Mouse (Mus musculus) thymus, postnatal 0 days (tissue): Measurements from ENCODE around the gene Sephs1. TPM values are rescaled to one million over a fixed set of nuclear protein-coding genes. Genes with fewer than 3 reads are reported as not detected.

Source experiments
- DNase-seq: peaks from one replicate; pipeline ENCODE4 v3.0.0-alpha.2; 2015; ENCODE audit warnings: low spot score
- polyA plus RNA-seq: library from polyadenylated mRNA; unstranded; fragments of >200 nt; fragmentation: Nextera tagmentation; extraction: Ambion mirVana; gene quantifications from 2 replicates; pipeline ENCODE4 v1.2.1, GENCODE M21; 2015

Sephs1 gene
- polyA plus RNA-seq = 56.7 and 57.1 TPM in 2 replicates

DNA sequence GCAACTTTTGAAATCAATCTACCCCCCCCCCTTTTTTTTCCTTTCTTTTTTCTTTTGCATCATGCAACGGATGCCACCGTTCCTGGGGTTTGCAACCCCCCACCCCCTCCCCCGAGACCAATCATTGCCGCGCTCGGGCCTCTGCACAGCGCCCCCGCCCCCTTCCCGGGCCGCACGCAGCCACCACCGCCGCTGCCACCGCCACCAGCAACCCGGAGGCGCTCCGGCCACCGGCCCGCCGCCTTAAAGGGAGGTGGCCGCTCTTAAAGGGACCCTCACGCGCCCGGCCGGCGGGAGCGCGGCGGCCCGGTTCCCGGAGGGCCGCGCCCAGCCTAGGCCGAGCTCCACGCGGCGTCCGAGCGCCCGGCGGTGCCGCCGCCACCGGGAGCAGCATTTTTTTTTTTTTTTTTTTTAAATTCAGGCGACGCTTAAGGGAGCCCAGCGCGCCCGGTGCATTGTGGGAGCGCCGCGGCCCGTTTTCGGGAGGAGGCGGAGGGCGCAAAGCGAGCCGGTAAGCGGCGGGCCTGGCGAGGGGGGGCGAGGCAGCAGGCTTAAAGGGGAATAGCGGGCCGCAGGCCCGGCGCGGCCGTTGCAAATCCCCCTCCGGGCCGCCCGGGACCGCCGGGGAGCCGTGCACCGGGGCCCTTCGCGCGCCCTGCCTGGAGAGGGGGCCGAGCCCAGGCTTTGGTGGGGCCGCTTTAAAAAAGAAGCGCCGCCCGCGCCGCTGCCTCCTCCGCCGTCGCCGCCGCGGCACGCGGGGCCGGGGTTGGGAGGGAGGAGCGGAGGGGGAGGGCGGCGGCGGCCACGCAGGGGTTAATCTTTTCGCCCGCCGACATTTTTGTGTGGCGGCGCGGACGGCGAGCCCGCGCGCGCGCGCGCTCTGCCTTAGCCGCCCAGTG lies at the start of gene Sephs1:
Gene Sephs1 (plus strand): TSS at position 215 of the 899 bp plus-strand sequence.
- DNase-seq = peak; percentile 81

DNA sequence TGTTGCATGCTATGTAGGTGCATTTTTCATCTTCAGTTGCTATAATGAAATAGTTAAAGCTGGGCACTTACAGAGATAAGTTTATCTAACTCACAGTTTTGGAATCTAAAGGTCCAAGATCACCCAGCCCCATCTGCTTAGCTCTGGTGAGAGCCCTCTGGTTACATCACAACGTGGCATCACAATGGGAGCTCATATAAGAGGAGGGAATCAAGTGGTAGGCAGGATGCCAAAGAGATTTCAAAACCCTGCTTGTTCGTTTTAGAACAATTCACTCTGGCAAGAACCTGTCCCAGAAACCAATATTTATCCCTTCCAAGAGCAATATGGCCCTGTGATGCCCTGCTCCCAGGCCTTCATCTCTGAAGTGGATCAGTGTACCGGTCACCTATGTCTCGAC lies 49.2 kb upstream of the Sephs1 start:
- DNase-seq = no peak

DNA sequence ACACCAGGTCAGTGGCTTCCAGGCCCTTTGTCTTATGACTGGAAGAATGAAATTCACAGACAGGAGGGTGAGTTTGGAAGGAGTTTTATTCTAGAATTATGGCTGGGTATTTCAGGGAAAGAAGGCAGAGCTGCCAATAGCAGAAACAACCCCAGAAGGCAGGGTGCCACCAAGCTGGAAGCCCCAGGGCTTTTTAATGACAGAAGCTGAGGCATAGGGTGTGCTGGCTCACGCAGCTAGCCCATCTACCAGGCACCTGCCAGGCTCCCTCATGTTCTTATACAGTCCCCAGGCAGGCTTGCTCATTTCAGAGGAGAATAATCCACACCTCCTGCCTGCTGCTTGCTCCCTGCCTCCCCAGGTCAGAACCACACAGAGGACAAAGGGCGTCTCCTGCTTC lies 31.9 kb upstream of the Sephs1 start:
- DNase-seq = no peak

DNA sequence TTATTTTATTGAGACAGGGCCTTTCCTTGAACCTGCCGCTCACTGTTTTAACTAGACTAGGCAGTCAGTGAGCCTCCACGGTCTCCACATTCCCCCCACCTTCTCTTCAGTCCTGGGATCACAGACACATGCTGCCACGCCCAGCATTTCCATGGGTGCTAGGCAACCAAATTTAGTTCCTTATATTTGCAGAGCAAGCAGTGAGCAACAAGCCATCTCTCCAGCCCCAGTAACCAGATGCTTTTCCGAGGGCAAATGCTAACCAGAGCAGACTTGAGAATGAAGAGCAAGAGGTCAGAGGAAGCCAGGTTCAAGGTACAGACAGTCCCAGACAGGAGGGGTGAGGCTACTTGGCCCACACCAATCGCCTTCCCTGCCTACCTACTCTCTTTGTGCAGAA lies 24.2 kb upstream of the Sephs1 start:
- no peak for DNase-seq

DNA sequence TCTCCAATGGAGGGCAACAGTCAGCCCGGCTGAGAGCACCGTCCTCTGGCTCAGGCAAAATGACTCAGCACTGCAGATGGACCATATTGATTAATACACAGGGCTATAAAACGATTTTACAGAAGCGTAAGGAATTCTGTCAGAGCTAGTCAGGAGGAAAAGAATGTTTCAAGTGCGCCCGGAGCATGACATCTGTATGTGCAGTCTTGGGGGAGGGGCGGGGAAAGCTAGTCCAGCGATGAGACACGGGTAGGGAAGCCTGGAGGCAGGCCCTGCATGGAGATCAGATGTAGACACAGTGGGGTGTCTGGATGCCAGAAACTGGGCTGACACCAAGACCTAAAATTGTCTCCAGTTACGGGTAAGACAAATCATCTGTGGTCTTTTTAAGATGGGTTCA lies 23.2 kb upstream of the Sephs1 start:
- no peak for DNase-seq

DNA sequence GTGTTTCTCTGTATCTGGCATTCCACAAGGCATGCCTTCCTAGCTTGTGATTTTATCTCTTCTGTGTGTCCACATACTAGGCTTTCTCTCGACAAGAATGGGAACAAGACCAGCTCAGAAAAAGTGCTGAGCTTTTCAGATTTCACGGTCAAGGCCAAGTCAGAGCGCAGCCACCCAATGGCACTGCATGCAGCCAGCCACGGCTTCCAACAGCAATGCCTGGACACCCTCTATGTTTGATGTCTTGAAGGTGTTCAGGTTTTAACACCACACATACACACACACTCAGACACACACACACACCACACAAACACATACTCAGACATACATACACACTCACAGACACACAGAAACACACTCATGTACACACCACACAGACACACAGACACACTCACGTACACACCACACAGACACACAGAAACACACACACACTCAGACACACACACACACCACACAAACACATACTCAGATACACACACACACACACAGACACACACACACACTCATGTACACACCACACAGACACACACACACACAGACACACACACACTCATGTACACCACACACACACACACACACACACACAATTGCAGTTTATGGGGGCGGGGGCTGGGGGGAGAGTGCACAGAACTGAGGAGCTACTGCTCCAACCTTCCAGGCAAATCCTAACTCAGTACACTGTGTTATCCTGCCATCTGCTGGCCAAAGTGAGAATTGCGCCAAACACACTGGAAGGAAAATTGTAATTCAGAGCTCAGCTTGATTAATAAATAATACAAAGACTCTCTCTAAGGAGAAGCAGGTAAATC lies 17.2 kb upstream of the Sephs1 start:
- peak; percentile 67 for DNase-seq

DNA sequence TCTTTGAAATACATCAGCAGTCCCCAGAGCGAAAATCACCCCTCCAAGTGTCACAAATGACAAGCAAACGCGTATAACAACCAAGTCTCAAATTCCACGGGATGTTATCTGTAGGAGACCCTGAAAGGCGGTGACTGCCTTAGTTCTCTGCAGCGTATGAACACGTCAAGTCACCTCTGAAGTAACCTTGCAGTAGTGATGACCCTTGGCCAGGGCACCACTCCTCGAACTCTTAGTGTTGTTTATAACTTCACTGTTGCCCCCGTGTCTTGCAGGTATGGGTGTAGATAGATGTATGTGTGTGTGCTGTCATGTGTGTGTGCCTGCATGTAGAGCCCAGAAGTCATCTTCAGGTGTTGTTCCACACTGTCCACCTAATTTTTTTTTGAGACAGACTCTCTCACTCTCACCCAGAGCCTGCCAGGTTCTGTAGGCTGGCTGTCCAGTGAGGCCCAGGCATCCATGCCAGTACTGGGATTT lies 16.5 kb upstream of the Sephs1 start:
- DNase-seq = no peak

DNA sequence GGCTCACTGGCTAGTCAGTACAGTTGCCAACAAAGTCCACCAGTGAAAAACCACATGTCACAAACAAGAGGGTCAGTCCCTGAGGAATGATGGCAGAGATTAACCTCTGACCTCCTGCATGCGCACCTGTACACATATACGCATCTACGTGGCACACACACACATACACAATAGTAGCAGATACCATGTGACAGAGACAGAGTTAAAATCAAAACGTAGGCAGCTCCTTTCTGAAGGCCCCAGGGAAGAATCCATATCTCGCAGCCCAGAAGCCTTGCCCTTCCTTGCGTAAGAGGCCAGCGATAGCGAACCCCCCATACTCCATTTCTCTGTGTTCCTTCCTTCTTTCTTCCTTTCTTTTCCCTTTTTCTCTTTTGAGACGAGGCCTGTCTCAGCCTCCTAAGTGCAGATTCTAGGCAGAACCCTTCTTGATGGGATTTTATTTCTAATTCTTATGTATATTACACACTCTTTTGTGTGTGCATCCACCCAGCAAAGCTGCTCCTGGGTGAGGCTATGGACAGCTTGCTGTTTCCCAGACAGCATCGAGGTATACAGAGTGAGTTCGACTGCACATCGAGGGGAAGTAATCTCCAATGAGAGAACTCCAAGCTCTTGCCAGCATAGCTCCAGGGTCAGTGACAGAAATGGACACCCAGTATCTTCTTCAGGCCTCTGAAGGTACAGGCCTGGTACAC lies 13.2 kb upstream of the Sephs1 start:
- no peak for DNase-seq

DNA sequence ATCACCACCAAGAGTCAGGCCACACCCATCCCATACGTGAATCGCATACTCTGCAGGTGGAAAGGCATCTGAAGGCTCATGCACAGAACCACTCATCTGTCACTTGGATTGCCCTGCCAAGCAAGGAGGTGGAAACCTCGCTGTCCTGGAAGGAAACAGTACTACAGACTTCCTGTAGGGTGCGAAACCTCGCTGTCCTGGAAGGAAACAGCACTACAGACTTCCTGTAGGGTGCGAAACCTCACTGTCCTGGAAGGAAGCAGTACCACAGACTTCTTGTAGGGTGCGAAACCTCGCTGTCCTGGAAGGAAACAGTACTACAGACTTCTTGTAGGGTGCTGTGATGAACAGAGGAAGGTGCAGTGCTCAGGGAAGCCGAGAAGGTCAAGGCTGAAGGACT lies 8.6 kb upstream of the Sephs1 start:
- DNase-seq = peak; percentile 43

DNA sequence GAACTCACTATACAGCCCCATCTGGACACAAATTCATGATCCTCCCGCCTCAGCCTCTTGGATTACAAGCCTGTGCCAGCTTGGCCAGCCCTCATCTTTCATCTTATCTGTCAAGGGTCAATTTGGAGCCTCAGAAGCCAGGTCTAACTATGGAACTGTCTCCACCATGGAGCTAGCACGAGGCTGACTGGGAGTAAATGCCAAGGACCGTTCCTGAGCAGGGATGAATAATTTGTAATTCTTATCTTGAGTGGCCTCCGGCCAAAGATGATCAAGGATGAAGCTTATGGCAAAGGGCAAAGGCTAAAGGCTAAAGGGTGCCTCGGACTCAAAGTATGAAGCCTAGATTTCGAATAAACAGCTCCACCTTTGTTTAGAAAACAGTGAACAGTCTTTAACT lies 8.0 kb upstream of the Sephs1 start:
- DNase-seq = no peak

DNA sequence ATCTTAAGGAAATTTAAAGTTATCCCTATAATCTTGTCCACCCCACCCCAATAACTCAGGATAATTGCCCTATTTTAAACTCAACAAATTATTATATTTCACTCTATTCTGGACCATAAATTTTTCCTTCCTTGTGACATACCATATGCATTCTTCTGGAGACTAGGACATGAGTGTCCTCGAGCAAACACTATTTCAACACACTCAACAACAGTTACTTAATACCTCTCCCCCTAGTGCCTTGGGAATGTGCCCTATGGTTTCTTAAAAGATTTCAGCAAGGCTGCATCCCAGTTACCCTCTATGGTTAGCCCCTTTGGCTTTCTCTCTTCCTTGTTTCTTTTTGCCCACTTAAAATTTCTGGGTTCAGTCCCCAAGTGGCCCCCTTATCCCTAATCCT lies 6.3 kb upstream of the Sephs1 start:
- DNase-seq = no peak

DNA sequence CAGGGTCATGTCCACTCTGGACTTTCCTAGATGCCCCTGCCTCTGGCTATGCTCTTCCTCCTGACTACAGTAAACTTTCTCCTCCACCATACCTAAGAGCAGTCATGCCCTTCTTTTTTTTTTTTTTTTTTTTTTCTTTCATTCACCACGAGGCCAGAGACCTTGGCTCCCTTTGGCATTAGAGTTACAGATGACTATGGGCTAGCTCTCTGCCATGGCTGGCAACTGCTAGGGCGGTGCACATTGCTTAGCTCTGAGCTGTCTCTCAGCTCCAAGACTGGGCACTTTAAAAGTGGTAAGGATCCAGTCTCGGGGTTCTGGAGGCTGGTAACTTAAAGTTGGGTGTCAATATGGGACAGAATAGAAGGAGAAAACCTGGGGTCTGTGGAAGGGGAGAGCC lies 5.2 kb upstream of the Sephs1 start:
- DNase-seq = no peak

DNA sequence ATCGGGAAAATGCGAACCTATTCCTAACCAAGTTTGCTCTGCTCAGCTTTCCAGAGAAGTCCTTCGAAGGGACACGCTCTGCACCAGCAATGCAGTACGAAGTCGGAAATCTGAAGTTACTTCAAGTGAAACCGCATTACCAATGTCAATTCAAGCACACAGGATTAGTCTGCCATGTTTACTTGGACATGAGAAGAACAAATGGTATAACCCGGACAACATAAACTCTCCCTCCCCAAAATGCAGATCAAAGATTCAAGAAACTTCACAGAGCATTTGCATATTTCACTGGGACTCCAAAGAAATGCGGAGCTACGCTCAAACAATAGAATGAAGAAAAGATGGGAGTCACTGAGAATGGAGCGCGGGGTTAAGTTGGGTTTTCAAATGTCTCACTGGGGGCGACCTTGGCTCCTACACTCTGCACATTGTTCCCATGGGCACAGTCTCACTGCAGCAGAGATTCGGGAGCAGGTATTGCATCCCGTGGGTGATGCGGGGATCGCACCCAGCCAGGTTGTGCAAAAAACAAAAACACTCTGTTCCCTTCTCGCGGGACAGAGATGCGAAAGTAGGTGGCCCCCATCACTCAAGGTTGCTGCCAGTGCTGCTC lies 521 bp upstream of the Sephs1 start:
- peak; percentile 23 for DNase-seq

DNA sequence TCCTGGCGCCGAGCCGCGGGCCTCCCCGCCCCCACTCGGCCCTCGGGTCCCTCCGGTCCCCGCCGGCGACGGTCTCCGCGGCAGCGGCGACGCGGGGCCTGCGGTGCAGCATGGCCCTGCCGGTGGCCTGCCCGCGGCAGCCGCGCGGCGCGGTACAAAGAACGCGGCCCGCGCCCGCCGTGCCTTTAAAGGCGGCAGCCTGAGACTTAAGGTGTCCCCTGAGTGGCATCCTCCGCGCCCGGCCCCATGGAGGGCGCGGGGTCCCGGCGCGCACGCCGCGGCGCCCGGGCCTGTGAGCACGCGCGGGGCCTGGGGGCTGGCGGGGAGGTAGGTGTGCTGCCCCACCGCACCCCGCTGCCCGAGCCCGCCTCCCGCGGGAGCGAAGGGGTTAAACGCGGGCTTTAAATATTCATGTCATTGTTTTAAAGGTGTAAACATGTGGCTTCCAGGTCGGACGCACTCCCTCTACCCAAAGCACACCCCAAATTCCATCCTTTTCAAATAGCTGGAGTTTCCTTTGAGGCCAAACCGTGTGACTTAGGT lies 956 bp downstream of the Sephs1 start:
- peak; percentile 55 for DNase-seq

DNA sequence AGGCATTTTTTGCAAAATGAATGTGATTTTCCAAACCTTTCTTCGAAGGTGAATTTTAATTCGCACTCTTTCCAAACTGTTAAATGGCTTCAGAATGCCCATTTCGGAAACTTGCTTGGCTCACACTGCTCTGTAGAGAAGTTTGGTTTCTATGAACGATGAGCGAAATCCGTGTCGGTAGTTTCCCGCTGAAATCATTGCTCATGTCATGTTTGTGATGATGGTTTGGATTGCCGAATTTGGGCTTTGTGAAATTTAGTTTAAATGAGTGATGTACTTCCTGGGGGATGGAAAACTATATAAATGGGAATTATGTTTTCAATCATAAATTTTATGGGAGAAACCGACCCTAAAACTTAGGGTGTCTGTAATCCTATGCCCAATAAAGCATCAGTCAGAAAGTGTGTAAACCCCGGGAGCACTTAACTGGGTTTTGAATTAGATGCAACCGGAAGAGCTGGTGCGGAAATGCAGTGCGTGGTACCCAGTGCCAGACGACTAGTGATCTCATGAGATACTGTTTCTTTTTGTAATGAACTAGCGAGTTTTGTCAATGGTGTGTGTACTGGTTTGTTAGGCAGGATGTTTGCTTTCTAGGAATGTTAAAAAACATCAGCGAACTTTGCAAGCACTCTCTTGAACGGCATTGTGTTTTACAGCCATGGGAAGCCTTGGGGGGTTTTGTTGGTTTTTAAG lies 1.8 kb downstream of the Sephs1 start:
- peak; percentile 66 for DNase-seq

DNA sequence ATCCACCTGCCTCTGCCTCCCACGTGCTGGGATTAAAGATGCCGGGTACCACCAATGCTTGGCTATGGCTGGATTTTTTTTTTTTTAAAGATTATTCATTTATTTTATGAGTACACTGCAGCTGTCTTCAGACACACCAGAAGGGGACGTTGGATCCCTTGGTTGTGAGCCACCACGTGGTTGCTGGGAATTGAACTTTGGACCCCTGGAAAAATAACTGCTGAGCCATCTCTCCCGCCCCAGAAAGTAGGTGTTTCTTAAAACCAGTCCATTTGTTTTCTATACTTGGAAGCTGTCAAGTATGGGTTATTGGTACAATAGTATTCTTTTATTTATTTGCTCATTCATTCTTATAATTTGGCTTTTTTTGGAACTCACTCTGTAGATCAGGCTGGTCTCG lies 5.5 kb downstream of the Sephs1 start:
- no peak for DNase-seq

DNA sequence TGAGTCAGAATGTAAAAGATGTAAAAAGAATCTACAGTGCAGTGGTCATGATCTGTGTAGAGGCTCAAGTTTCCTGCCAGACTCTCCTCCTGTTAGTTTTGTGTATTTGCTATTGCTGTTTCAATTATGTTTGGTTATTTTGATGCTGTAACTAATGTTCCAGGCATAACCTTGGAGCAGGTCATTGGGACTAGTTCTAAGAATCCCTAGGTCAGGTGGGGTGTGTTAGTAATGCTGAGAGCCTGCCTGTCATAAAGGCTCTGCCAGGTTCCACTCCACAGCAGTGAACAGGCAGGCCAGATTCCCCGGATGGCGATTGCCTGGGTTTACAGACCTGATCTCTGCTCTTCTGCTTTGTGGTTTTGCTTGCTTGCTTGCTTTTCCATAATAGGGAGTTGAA lies 14.2 kb downstream of the Sephs1 start:
- no peak for DNase-seq

DNA sequence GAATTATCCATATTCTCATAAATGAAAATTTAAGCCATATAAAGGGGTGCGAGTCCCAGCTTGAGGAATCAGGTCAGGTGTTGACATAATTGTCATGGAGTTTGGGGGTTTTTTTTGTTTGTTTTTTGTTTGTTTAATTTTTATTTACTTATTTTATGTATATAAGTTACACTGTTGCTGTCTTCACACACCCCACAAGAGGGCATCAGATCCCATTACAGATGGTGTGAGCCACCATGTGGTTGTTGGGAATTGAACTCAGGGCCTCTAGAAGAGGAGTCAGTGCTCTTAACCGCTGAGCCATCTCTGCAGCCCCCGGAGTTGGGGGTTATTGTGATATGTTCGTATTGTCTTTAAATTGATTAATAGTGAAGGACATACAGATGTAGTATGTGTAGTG lies 15.6 kb downstream of the Sephs1 start:
- DNase-seq = no peak

DNA sequence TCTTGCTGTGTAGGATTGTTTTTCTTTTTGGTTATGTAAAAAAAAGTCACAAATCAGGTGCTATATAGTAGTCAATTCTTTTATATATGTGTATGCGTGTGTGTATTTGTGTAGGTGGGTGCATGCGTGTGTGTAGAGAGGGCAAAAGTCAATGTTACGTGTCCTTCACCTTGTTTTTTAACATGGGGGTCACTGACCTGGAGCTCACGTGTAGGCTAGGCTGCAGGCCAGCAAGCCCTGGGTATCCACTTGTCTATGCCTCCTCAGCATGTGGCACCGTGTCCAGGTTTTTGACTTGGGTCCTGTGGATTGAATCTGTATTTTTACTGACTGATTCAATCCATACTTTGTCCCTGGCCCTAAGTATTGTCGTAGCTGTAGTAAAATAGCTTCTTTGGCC lies 19.3 kb downstream of the Sephs1 start:
- DNase-seq = no peak

DNA sequence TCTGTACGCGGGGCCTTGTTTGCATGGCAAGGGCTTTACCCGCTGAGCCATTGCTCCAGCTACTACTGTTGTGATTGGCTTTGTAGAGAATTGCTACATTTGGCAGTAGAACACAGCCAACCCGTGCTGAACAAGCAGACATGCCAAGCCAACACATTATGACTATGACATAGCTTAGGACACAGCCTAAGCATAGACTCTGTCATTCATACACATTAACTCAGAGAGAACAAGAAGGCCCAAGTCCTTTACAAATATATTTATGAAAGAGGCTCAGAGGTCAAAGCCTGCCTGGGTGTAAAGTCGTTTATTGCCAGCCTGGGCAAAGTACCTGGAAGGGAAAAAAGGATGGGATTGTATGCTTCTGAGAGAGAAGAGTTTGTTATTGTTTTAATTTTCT lies 21.0 kb downstream of the Sephs1 start:
- DNase-seq = no peak
